In the genomic region with DNA sequence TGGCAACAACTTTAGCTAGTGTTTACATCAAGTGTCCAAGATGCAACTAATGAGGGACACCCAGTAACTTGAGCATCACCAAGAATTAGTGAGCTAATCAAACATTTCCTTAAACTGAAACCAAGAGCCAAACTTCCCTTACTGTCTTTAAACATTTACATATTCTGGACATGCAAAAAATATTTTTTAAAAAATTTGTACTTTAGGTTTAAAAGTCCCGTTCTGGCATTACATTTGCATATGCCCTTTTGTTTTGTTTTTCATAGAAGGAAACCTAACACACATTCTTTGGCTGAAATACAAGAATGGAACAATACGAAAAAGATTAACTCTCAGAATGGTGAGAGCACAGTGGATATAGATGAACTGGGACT, we compare ENCODE assay signal across 8 mouse cellular contexts. TPM values are rescaled to one million over a fixed set of nuclear protein-coding genes. Genes with fewer than 3 reads are reported as not detected.
DNase-seq lines count a peak whose midpoint lies in the region; ATAC-seq and TF ChIP-seq lines count a peak whose summit lies in the region.

No protein-coding gene starts in this region.

- DNase-seq in heart, postnatal 14 days: no peak
- DNase-seq in MN1 (ENCODE audit: low spot score): no peak
- DNase-seq in gastrocnemius, postnatal 10 days: no peak
- no peak for DNase-seq in embryo, embryonic 10 days (ENCODE audit: low spot score)

- H3K79me2 ChIP-seq in macrophage (ENCODE audit: inconsistent target): peaks cover 54% of the 10 kb centered on the region

- H3K4me1 ChIP-seq in heart, embryonic 13.5 days: peaks cover 38% of the 10 kb centered on the region
- peaks cover 70% of the 10 kb centered on the region for H3K4me1 ChIP-seq in E14TG2a.4 (replicated peaks; ENCODE audit: low read depth, low read length)
- H3K4me1 ChIP-seq in forebrain, embryonic 16.5 days (replicated peaks; ENCODE audit: control insufficient read depth, insufficient read depth, low read length): peaks cover 26% of the 10 kb centered on the region

- H3K9me3 ChIP-seq in heart, embryonic 13.5 days: no peaks in the 10 kb centered on the region
- no peaks in the 10 kb centered on the region for H3K9me3 ChIP-seq in E14TG2a.4 (ENCODE audit: low read length)
- no peaks in the 10 kb centered on the region for H3K9me3 ChIP-seq in forebrain, embryonic 16.5 days (ENCODE audit: control insufficient read depth, low read length)

- peak overlapping the region; percentile 70 for H3K4me2 ChIP-seq in heart, embryonic 13.5 days
- H3K4me2 ChIP-seq in forebrain, embryonic 16.5 days (ENCODE audit: low read length): peak overlapping the region; percentile 74

- H3K27ac ChIP-seq in heart, embryonic 13.5 days (replicated peaks): peak overlapping the region; percentile 100
- H3K27ac ChIP-seq in forebrain, embryonic 16.5 days (ENCODE audit: low read length): no peak overlapping the region
- peak overlapping the region; percentile 60 for H3K27ac ChIP-seq in macrophage

- 0% methylated on average over 2 of the region's 2 CpGs for WGBS in heart, embryonic 13.5 days
- WGBS in forebrain, embryonic 16.5 days: under 1% methylated on average over 2 of the region's 2 CpGs
- 0% methylated on average over 2 of the region's 2 CpGs for WGBS in macrophage (ENCODE audit: missing documents)

- H3K27me3 ChIP-seq in heart, embryonic 13.5 days (replicated peaks): no peaks in the 10 kb centered on the region
- H3K27me3 ChIP-seq in E14TG2a.4 (ENCODE audit: insufficient read depth, low read length): peaks cover 6% of the 10 kb centered on the region
- H3K27me3 ChIP-seq in forebrain, embryonic 16.5 days (replicated peaks; ENCODE audit: control insufficient read depth, insufficient read depth, low read length): no peaks in the 10 kb centered on the region

- H3K36me3 ChIP-seq in heart, embryonic 13.5 days: peaks cover 24% of the 10 kb centered on the region
- H3K36me3 ChIP-seq in E14TG2a.4 (ENCODE audit: insufficient read depth, low read length) (peaks cover 36% of the 10 kb centered on the region), macrophage (ENCODE audit: inconsistent target) (peaks cover 9% of the 10 kb centered on the region; the same call in 1 of the 2 replicates)
- no peaks in the 10 kb centered on the region; the same call in 1 of the 2 replicates for H3K36me3 ChIP-seq in forebrain, embryonic 16.5 days (ENCODE audit: control insufficient read depth, insufficient read depth)

- intact Hi-C loops in heart, postnatal 14 days (cut with DNase I): no loop called here

- no peak for TF ChIP-seq CTCF in E14TG2a.4 (conservative IDR thresholded peaks at IDR 0.05; ENCODE audit: low read length)

- H3K4me3 ChIP-seq in heart, embryonic 13.5 days: peak overlapping the region; percentile 95
- H3K4me3 ChIP-seq in E14TG2a.4 (replicated peaks; ENCODE audit: low read length) (peak overlapping the region; percentile 92), macrophage (ENCODE audit: inconsistent target) (peak overlapping the region; percentile 80)
- peak overlapping the region; percentile 93 for H3K4me3 ChIP-seq in forebrain, embryonic 16.5 days (replicated peaks; ENCODE audit: low read length)

- no peak for ATAC-seq in heart, embryonic 13.5 days (ENCODE audit: extremely low read depth, insufficient number of reproducible peaks, low FRiP score, low TSS enrichment)
- no peak for ATAC-seq in forebrain, embryonic 16.5 days

- H3K9ac ChIP-seq in heart, embryonic 13.5 days: peak overlapping the region; percentile 100
- H3K9ac ChIP-seq in forebrain, embryonic 16.5 days (replicated peaks; ENCODE audit: low read depth, low read length): peak overlapping the region; percentile 98

RNA-seq across cellular contexts. Expression of gene Fbxl3, which starts 1.2 kb away (rescaled TPM):
- 18.0 and 18.8 TPM in 2 replicates for polyA plus RNA-seq in heart, embryonic 13.5 days (2015; fragmentation: Nextera tagmentation; extraction: Ambion mirVana)
- total RNA-seq in heart, postnatal 14 days (2021): 10 to 100 TPM; 53.9 to 60.1 TPM
- polyA plus RNA-seq in forebrain, embryonic 16.5 days (2015; fragmentation: Nextera tagmentation; extraction: Ambion mirVana): 26.5 and 31.0 TPM in 2 replicates
- 100 to 1,000 TPM; 139 to 437 (median 255) TPM for total RNA-seq in macrophage (2018; cell fraction: chromatin; rRNA removed)
- 10 to 100 TPM; 30.9 to 98.7 (median 59.1) TPM for total RNA-seq in macrophage (2018; cell fraction: cytosol; rRNA removed)
- total RNA-seq in macrophage (2018; cell fraction: nucleus; rRNA removed): 100 to 1,000 TPM in 25 of 26 experiments, 10 to 100 TPM in 1; 89.1 to 303 (median 191) TPM
- polyA plus RNA-seq in macrophage (2018): 27.5 to 57.4 TPM (median 29.6 TPM) in 3 replicates
- total RNA-seq in gastrocnemius, postnatal 10 days (2021): 10 to 100 TPM; 45.9 to 46.0 TPM

RNA-seq across cellular contexts. Expression of gene Cln5, which starts 28.2 kb away (rescaled TPM):
- 24.6 and 29.4 TPM in 2 replicates for polyA plus RNA-seq in heart, embryonic 13.5 days (2015; fragmentation: Nextera tagmentation; extraction: Ambion mirVana)
- 10 to 100 TPM; 16.4 to 17.9 TPM for total RNA-seq in heart, postnatal 14 days (2021)
- polyA plus RNA-seq in forebrain, embryonic 16.5 days (2015; fragmentation: Nextera tagmentation; extraction: Ambion mirVana): 9.4 TPM in 2 replicates
- total RNA-seq in macrophage (2018; cell fraction: chromatin; rRNA removed): 100 to 1,000 TPM in 4 of 26 experiments, 10 to 100 TPM in 22; 23.3 to 150 (median 64.8) TPM
- total RNA-seq in macrophage (2018; cell fraction: cytosol; rRNA removed): 100 to 1,000 TPM; 102 to 195 (median 120) TPM
- total RNA-seq in macrophage (2018; cell fraction: nucleus; rRNA removed): 100 to 1,000 TPM in 22 of 26 experiments, 10 to 100 TPM in 4; 76.2 to 217 (median 134) TPM
- polyA plus RNA-seq in macrophage (2018): 76.7 to 111 TPM (median 104 TPM) in 3 replicates
- total RNA-seq in gastrocnemius, postnatal 10 days (2021): 10 to 100 TPM in 1 of 2 experiments, 1 to 10 TPM in 1; 8.3 to 11.2 TPM

RNA-seq across cellular contexts. Expression of gene Acod1, which starts 51.4 kb away (rescaled TPM):
- polyA plus RNA-seq in heart, embryonic 13.5 days (2015; fragmentation: Nextera tagmentation; extraction: Ambion mirVana): 0.13 TPM in 1 of 2 replicates, not detected in the other
- under 1 TPM in 1 of 2 experiments, not detected in 1; 0.10 TPM for total RNA-seq in heart, postnatal 14 days (2021)
- not detected in 2 replicates for polyA plus RNA-seq in forebrain, embryonic 16.5 days (2015; fragmentation: Nextera tagmentation; extraction: Ambion mirVana)
- total RNA-seq in macrophage (2018; cell fraction: chromatin; rRNA removed): 1,000 to 10,000 TPM in 9 of 26 experiments, 100 to 1,000 TPM in 11, 10 to 100 TPM in 4, 1 to 10 TPM in 2; 6.8 to 5,659 (median 647) TPM
- 1,000 to 10,000 TPM in 10 of 26 experiments, 100 to 1,000 TPM in 8, 10 to 100 TPM in 4, 1 to 10 TPM in 4; 5.8 to 5,279 (median 809) TPM for total RNA-seq in macrophage (2018; cell fraction: cytosol; rRNA removed)
- 1,000 to 10,000 TPM in 15 of 26 experiments, 100 to 1,000 TPM in 6, 10 to 100 TPM in 5; 13.1 to 5,165 (median 1,063) TPM for total RNA-seq in macrophage (2018; cell fraction: nucleus; rRNA removed)
- polyA plus RNA-seq in macrophage (2018): 12.2 to 32.9 TPM (median 13.4 TPM) in 3 replicates
- not detected for total RNA-seq in gastrocnemius, postnatal 10 days (2021)

Comparison
In these comparisons a context has a peak if more than half of its experiments do, and no peak if none do; other contexts are left out.
1. RNA of gene Acod1, which starts 51.4 kb away (polyA plus RNA-seq): 12.2 to 32.9 TPM in macrophage; not detected in forebrain, embryonic 16.5 days and 0.13 TPM in heart, embryonic 13.5 days; every median in the first group is over 10 times any median in the second.
2. Peak in every context shown above with its lines, with median percentiles within 50 percentile points of each other: H3K4me3 ChIP-seq.